Mouse (Mus musculus): ENCODE measurements around the gene Sdk2.

The Sdk2 gene

GRCm38 (mm10) chr11:113763449-113763848 is 303.4 kb downstream of the Sdk2 start:
- DNase-seq (ENCODE audit: low spot score): no peak

- no peak for DNase-seq (ENCODE audit: low spot score)
Measured at GRCm38 (mm10) chr11:113762136-113762797, 304.6 kb downstream of the Sdk2 start.

GRCm38 (mm10) chr11:113761646-113762045 is 305.2 kb downstream of the Sdk2 start:
- no peak for DNase-seq (ENCODE audit: low spot score)

- no peak for DNase-seq (ENCODE audit: low spot score)
Measured at GRCm38 (mm10) chr11:113760476-113760875, 306.4 kb downstream of the Sdk2 start.

- DNase-seq (ENCODE audit: low spot score): no peak
Measured at GRCm38 (mm10) chr11:113758851-113759250, 308.0 kb downstream of the Sdk2 start.

GRCm38 (mm10) chr11:113756578-113756977 is 310.3 kb downstream of the Sdk2 start:
- DNase-seq (ENCODE audit: low spot score): no peak

GRCm38 (mm10) chr11:113755878-113756277 is 311.0 kb downstream of the Sdk2 start:
- DNase-seq (ENCODE audit: low spot score): no peak

GRCm38 (mm10) chr11:113754845-113755244 is 312.0 kb downstream of the Sdk2 start:
- no peak for DNase-seq (ENCODE audit: low spot score)

GRCm38 (mm10) chr11:113752685-113753430 is 314.0 kb downstream of the Sdk2 start:
- DNase-seq (ENCODE audit: low spot score): no peak

GRCm38 (mm10) chr11:113752158-113752661 is 314.6 kb downstream of the Sdk2 start:
- no peak for DNase-seq (ENCODE audit: low spot score)

- peak; percentile 58 for DNase-seq (ENCODE audit: low spot score)
Measured at GRCm38 (mm10) chr11:113751484-113752084, 315.3 kb downstream of the Sdk2 start, which contains the start of gene Cdc42ep4. Gene Cdc42ep4, minus strand, starts transcription at chr11:113751881.

- DNase-seq (ENCODE audit: low spot score): peak; percentile 25
Measured at GRCm38 (mm10) chr11:113750571-113751483, 316.0 kb downstream of the Sdk2 start.

GRCm38 (mm10) chr11:113749749-113750351 is 317.0 kb downstream of the Sdk2 start:
- no peak for DNase-seq (ENCODE audit: low spot score)

GRCm38 (mm10) chr11:113748797-113749521 is 317.9 kb downstream of the Sdk2 start:
- no peak for DNase-seq (ENCODE audit: low spot score)

- DNase-seq (ENCODE audit: low spot score): no peak
Measured at GRCm38 (mm10) chr11:113747725-113748380, 319.0 kb downstream of the Sdk2 start.

GRCm38 (mm10) chr11:113747056-113747455 is 319.8 kb downstream of the Sdk2 start:
- no peak for DNase-seq (ENCODE audit: low spot score)

GRCm38 (mm10) chr11:113745961-113746360 is 320.9 kb downstream of the Sdk2 start:
- DNase-seq (ENCODE audit: low spot score): no peak

GRCm38 (mm10) chr11:113742998-113743397 is 323.8 kb downstream of the Sdk2 start:
- no peak for DNase-seq (ENCODE audit: low spot score)

- no peak for DNase-seq (ENCODE audit: low spot score)
Measured at GRCm38 (mm10) chr11:113740100-113740499, 326.7 kb downstream of the Sdk2 start.

- no peak for DNase-seq (ENCODE audit: low spot score)
Measured at GRCm38 (mm10) chr11:113739213-113739612, 327.6 kb downstream of the Sdk2 start.
